Mouse (Mus musculus): Measurements from ENCODE around the gene Ube2s.

DNA sequence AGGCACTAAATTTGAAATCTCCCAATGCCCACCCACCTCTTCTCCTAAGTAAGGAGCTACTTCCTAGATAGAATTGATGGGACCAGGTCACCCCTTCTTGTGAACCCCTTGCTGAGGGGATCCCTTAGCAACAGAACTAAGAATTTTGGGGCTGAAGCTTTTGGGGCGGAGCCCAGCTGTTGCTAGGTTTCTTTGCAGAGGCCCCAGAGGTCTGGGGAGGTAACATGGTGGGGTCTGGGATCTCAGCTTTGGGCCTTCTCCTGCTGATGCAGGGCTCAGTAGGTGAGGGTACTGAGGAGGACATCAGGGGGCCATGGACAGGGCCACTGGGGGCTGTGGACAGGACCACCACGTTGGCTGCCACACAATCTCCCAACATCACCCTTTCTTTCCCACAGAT, 29.6 kb downstream of the Ube2s start, which contains the start of the genes Il11 and Tmem190:
- no peak for TF ChIP-seq HCFC1 (IDR thresholded peaks at IDR 0.05; ENCODE audit: low read depth, low read length)
- TF ChIP-seq CTCF (IDR thresholded peaks at IDR 0.05 in 2 of 3, conservative IDR thresholded peaks at IDR 0.05 in 1 of 3; ENCODE audit: control insufficient read depth in 1 of 3, insufficient read depth in 1 of 3, low read depth in 2 of 3, low read length in 3 of 3, poor library complexity in 1 of 3, severe bottlenecking in 1 of 3): no peak
- TF ChIP-seq POLR2A (IDR thresholded peaks at IDR 0.05; ENCODE audit: control insufficient read depth in 1 of 2, insufficient read depth in 1 of 2, low read depth in 1 of 2, low read length in 2 of 2, poor library complexity in 1 of 2): no peak
- no peak for TF ChIP-seq MAZ (IDR thresholded peaks at IDR 0.05; ENCODE audit: low read depth, low read length)
- no peak for TF ChIP-seq USF1 (IDR thresholded peaks at IDR 0.05; ENCODE audit: low read depth, low read length)
- no peak for TF ChIP-seq SIN3A (IDR thresholded peaks at IDR 0.05; ENCODE audit: low read length)
- no peak for TF ChIP-seq USF2 (IDR thresholded peaks at IDR 0.05; ENCODE audit: borderline replicate concordance in 1 of 2, insufficient read depth in 1 of 2, low read depth in 1 of 2, low read length in 2 of 2)
- TF ChIP-seq MAX (IDR thresholded peaks at IDR 0.05; ENCODE audit: low read length): no peak
- TF ChIP-seq CHD1 (IDR thresholded peaks at IDR 0.05; ENCODE audit: low read depth, low read length): no peak
- TF ChIP-seq EP300 (IDR thresholded peaks at IDR 0.05; ENCODE audit: low read depth in 1 of 2, low read length in 2 of 2): no peak
- no peak for TF ChIP-seq MXI1 (IDR thresholded peaks at IDR 0.05; ENCODE audit: low read depth, low read length)
- 0 out of 2 replicates have a peak, but pooled peaks have one; percentile 22 for TF ChIP-seq POLR2AphosphoS2 (IDR thresholded peaks at IDR 0.05; ENCODE audit: low read length)

Data from MEL (cell line).